Mouse (Mus musculus) myocyte (in vitro differentiated cells): Measurements from ENCODE around the gene Pdlim5.

Source experiments
- CEBPB ChIP-seq: IDR thresholded peaks from 2 replicates; pipeline ENCODE4 v1.6.1; 2011; ENCODE audit warnings: mild to moderate bottlenecking, moderate library complexity; ENCODE audit not compliant: poor library complexity, insufficient read depth, severe bottlenecking
- E2F4 ChIP-seq: IDR thresholded peaks from one replicate; pipeline ENCODE4 v1.6.1; 2011; ENCODE audit warnings: mild to moderate bottlenecking, control low read depth, moderate library complexity; ENCODE audit not compliant: insufficient read depth
- MYOD1 ChIP-seq, 3 experiments: IDR thresholded peaks; one replicate each; pipeline ENCODE4 v1.6.1; 2011; ENCODE audit warnings: control low read depth in 2 of 3, low read depth in 2 of 3, mild to moderate bottlenecking in 2 of 3, moderate library complexity in 1 of 3; ENCODE audit not compliant: insufficient read length in 2 of 3, control insufficient read depth in 1 of 3
- MYOG ChIP-seq, 3 experiments: IDR thresholded peaks; one replicate each; pipeline ENCODE4 v1.6.1; 2011; ENCODE audit warnings: control low read depth in 2 of 3, low read depth in 2 of 3, mild to moderate bottlenecking in 2 of 3; ENCODE audit not compliant: insufficient read length in 2 of 3, control insufficient read depth in 1 of 3, insufficient read depth in 1 of 3
- POLR2A ChIP-seq: IDR thresholded peaks from one replicate; pipeline ENCODE4 v1.6.1; 2011; ENCODE audit warnings: low read depth, mild to moderate bottlenecking, control low read depth, moderate library complexity; ENCODE audit not compliant: insufficient read length
- POLR2AphosphoS2 ChIP-seq: IDR thresholded peaks from one replicate; pipeline ENCODE4 v1.6.1; 2011; ENCODE audit warnings: low read depth, control low read depth; ENCODE audit not compliant: insufficient read length
- REST ChIP-seq: IDR thresholded peaks from one replicate; pipeline ENCODE4 v1.6.1; 2011; ENCODE audit warnings: mild to moderate bottlenecking, control low read depth, moderate library complexity; ENCODE audit not compliant: insufficient read depth, insufficient read length
- TCF12 ChIP-seq: IDR thresholded peaks from one replicate; pipeline ENCODE4 v1.6.1; 2011; ENCODE audit warnings: mild to moderate bottlenecking, control low read depth; ENCODE audit not compliant: poor library complexity, insufficient read depth, severe bottlenecking

DNA sequence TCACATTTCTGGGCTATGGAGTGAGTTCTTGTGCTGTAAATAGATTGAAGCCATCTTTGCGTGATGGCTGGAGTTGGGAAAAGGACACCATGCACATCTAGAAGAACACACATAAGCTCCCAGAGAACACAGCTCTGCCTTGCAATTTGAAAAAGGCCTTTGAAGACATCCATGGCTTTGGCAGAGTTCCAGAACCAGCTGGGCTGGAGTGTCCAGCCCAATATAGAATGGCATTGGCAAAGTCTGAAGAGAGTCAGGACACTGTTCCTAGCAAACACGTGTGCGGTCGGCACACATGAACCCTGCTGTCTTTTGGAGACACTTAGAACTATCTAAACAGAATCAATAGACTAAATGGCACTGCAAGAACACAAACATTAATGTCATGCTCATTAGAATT is 26.7 kb upstream of the Pdlim5 start:
- TF ChIP-seq CEBPB = no peak
- no peak for TF ChIP-seq POLR2A
- no peak for TF ChIP-seq MYOD1 (IDR thresholded peaks at IDR 0.05; ENCODE audit: control insufficient read depth in 1 of 3, insufficient read length in 2 of 3, low read depth in 2 of 3)
- no peak for TF ChIP-seq E2F4
- TF ChIP-seq TCF12 = no peak
- TF ChIP-seq MYOG (IDR thresholded peaks at IDR 0.05; ENCODE audit: control insufficient read depth in 1 of 3, insufficient read depth in 1 of 3, insufficient read length in 2 of 3, low read depth in 2 of 3) = no peak
- TF ChIP-seq POLR2AphosphoS2 = no peak
- TF ChIP-seq REST = no peak
